In the genomic region with DNA sequence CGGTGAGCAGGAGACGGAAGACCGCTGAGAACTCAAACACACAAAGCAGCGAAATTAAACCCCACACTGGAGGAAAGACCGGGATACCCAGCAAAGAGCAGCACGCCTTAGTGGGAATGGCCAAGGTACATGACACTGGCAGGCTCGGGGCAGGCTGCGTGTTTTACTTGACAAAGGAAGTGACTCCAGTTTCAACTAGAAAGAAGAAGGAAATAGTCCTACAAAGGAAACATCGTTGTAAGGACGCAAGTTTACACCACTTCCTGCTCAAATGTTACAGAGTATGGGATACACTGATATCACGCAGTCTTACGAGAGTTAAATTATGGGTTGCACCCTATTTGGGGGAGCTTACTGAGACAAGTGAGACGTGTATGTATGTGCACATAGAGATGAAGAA, we compare ENCODE assay signal across 28 mouse cellular contexts.
"Had no signal": no experiment of that assay in that cellular context is flagged by ENCODE, and none has a peak within 500 bp of the region (broad histone marks: within the 10 kb centered on the region; RNA-seq: fewer than 3 reads in every experiment).

No protein-coding gene starts in this region.

- H3K27me3 ChIP-seq: heart, embryonic 13.5 days; heart, embryonic 15.5 days; hindbrain, embryonic 13.5 days; hindbrain, embryonic 15.5 days; intestine, embryonic 15.5 days; limb, embryonic 12.5 days; liver, embryonic 13.5 days; liver, embryonic 15.5 days had no signal

- H3K27ac ChIP-seq: gastrocnemius, adult 2 months; heart, adult 2 months; heart, embryonic 13.5 days; heart, embryonic 15.5 days; hindbrain, embryonic 13.5 days; hindbrain, embryonic 15.5 days; intestine, embryonic 15.5 days; kidney, postnatal 0 days; layer of hippocampus, adult 2 months; limb, embryonic 10.5 days; limb, embryonic 12.5 days; liver, embryonic 13.5 days; liver, embryonic 15.5 days had no signal

- ATAC-seq: inflammation-experienced regulatory T-cells, adult 6 months; intestine, embryonic 15.5 days; intestine, postnatal 0 days had no signal

- H3K4me2 ChIP-seq: heart, embryonic 11.5 days; heart, embryonic 13.5 days; heart, embryonic 15.5 days; hindbrain, embryonic 13.5 days; hindbrain, embryonic 15.5 days; intestine, embryonic 15.5 days; limb, embryonic 12.5 days; liver, embryonic 11.5 days; liver, embryonic 13.5 days; liver, embryonic 15.5 days had no signal

- H3K36me3 ChIP-seq: hindbrain, embryonic 13.5 days; hindbrain, embryonic 15.5 days had no signal

- H3K4me3 ChIP-seq: gastrocnemius, adult 2 months; heart, adult 2 months; heart, embryonic 13.5 days; heart, embryonic 15.5 days; hindbrain, embryonic 13.5 days; hindbrain, embryonic 15.5 days; intestine, embryonic 15.5 days; layer of hippocampus, adult 2 months; limb, embryonic 10.5 days; limb, embryonic 12.5 days; liver, embryonic 13.5 days; liver, embryonic 15.5 days had no signal

- DNase-seq: gastrocnemius, adult 2 months; gastrocnemius, postnatal 10 days; gastrocnemius, postnatal 25 days; heart, adult 11 months; heart, adult 2 months; heart, postnatal 14 days; heart, postnatal 36 days; kidney, adult 18-20 months; kidney, adult 8-10 months; kidney, postnatal 14 days; layer of hippocampus, adult 9-11 months; layer of hippocampus, postnatal 36 days; liver; liver, embryonic 13.5 days had no signal

- H3K9me3 ChIP-seq: heart, embryonic 13.5 days; heart, embryonic 15.5 days; hindbrain, embryonic 13.5 days; hindbrain, embryonic 15.5 days; intestine, embryonic 15.5 days; limb, embryonic 10.5 days; limb, embryonic 12.5 days; liver, embryonic 13.5 days; liver, embryonic 15.5 days had no signal

- H3K4me1 ChIP-seq: heart, embryonic 15.5 days; hindbrain, embryonic 13.5 days; hindbrain, embryonic 15.5 days; intestine, embryonic 15.5 days; limb, embryonic 10.5 days; limb, embryonic 12.5 days; liver, embryonic 13.5 days; liver, embryonic 15.5 days had no signal

- H3K9ac ChIP-seq: heart, embryonic 13.5 days; heart, embryonic 15.5 days; hindbrain, embryonic 13.5 days; hindbrain, embryonic 15.5 days; intestine, embryonic 15.5 days; limb, embryonic 12.5 days; liver, embryonic 13.5 days; liver, embryonic 15.5 days had no signal
